Mouse (Mus musculus) megakaryocyte-erythroid progenitor cell, adult 5-6 weeks (primary cell): Measurements from ENCODE around the gene Tmtc3. TPM values are rescaled to one million over a fixed set of nuclear protein-coding genes. Genes with fewer than 3 reads are reported as not detected.
"Not testable (repeated sequence)": the region's sequence is repeated elsewhere in the genome, so short reads cannot be mapped to it uniquely, and the experiment has no call there.

Experiments
- ATAC-seq: replicated peaks from 2 replicates; pipeline ENCODE4 v1.8.0; 2016; ENCODE audit warnings: mild to moderate bottlenecking, inconsistent platforms; ENCODE audit not compliant: severe bottlenecking, poor library complexity, low FRiP score, low TSS enrichment
- total RNA-seq, 2 experiments: library from RNA; stranded (forward) in 1 of 2; stranded (reverse) in 1 of 2; fragments of 200-1000, 215-1000 nt in 1 of 2; fragments of >200 nt in 1 of 2; fragmentation: Nextera tagmentation in 1 of 2; gene quantifications; 2 replicates each; pipeline ENCODE4 v1.2.3; 2014 to 2017

The Tmtc3 gene
- total RNA-seq (2014; fragmentation: Nextera tagmentation) (15.4 and 32.2 TPM in 2 replicates), total RNA-seq (2017) (6.6 and 7.9 TPM in 2 replicates)

GRCm38 (mm10) chr10:100487097-100487978 is at the start of gene Tmtc3, which contains the start of gene Cep290:
Tmtc3 (minus strand) TSS chr10:100487350.
Cep290 (plus strand) TSS chr10:100487558.
- ATAC-seq, result peak; percentile 95

DNA sequence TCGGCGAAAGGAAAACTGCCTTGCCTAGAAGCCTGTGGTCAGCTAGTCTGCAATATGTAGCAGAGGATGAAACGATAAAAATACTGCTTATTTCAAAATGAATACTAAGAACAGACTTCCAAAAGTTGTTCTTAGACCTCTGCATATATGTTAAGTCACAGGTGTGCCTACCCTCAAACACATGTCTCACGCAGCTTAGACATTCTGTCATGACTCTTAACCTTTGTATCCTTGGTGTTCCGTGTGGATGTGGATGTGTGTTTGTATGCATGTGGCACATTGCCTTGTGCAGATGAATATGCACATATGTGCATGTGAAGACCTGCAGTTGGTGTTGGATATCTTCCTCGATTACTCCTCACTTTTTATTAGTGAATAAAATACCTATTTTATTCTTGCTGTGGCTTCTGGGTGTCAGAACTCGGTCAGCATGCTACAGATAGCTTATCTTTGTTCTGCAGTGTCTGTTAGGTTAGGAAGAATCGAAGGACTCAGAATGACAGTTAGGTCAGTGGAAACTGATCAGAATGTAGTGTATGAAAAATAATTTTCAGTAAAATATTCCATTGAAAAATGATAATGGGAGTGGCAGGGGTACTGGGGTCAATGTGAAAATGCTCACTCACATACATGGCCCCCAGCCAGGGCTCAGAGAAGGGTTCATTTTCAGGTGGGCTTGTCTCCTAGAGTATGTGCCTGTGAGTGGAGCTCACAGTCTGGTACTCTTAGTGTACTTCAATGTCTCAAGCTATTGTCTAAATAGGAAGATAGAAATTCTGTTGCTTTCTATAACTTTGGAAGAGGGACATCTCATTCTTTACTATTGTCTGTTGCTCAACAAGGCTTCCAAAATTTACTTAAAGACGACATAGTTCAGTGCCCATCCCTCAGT is 37.6 kb upstream of the Tmtc3 start:
- ATAC-seq, result peak; percentile 96

- no peak for ATAC-seq
Observed at GRCm38 (mm10) chr10:100522330-100522729, 35.2 kb upstream of the Tmtc3 start.

DNA sequence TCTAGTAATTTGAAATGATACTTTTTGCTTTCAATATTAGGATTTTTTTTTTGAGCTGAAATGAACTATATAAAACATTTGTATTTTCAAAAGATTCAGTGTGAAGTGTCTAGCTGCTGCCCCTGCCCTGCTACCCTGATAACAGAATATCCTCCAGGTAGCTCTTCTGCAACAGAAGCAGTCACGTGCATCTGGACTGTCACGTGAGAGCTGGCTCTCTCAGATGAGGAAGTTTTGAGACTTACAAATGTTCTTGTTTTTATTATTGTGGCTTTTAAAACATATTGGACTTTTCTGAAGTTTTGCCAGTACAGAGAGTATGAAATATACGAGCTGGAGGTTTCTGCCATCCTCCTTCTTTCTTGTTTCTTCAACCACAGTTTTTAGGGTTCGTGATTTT is 34.5 kb upstream of the Tmtc3 start:
- ATAC-seq, result no peak

DNA sequence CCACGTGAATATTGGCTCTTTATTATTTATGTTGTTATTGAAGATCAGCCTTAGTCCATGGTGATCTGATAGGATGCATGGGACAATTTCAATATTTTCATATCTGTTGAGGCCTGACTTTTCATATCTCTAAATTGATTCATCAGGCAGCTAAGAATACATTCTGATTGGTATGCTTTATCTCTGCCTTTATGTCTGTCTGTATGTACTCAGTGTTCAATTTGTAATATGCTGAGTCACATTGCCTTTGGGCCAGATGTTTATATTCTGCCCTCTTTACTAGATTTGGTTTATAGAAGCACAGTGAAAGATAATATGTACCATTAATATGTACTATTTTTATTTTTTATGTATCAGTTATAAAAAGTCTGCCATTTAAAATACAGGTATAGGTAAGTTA is 21.0 kb upstream of the Tmtc3 start:
- peak; percentile 83 for ATAC-seq

DNA sequence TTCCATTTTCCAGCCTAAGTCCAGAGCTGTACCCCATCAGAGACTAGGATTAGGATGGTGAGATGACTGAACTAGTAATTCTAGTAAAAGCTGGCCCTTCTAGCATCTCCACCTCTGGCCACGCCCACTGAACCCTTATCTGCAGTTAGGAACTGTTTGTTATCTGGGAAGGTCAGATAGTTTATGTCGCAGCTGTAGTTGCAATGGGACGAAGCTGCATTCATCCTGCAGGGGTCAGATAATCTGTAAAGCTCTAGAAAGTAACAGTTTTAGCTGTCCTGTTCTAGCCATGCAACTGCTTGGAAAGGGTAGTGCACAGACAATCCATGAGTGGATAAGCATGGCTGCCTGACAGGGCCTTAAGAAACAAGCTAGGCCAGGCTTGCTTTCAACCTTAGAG is 11.2 kb upstream of the Tmtc3 start:
- ATAC-seq, result peak; percentile 99

GRCm38 (mm10) chr10:100491916-100492315 is 4.8 kb upstream of the Tmtc3 start:
- no peak for ATAC-seq

DNA sequence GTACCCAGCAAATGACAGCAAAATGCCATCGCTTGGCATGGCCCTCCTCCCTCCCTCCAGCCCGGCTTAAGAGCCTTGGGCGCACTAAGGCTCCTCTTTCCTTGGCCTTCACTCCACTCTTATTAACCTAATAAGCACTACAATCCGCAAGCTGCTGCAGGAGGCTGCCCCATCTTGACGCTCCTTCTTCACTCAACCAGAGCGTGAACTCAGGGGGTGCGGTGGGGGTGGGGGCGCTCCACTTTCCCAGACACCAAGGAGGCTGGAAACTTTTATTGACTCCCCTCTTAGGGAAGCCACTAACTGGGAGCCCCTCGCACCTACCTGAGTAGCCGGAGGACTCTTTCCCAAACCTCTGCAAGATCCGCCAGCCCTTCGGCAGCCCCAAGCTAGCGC is 451 bp downstream of the Tmtc3 start:
- ATAC-seq, result peak; percentile 62

DNA sequence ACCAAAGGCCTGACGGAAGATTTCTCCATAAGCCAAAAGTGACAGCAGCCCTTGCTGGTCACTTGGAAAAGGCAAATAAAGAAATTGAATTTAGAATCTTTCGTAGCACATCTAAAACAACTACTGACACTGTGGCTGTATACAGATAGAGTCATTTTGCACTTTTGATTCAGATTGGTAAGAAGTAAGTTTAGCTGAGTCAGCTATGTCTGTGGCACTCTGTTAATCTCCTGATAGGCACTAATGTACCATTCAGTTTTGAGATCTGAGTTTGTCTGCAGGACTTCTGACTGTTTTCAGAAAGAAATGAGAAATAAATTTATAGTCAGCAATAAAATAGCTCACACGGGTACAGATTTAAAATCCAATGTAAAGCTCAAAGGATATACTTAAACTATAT is 7.6 kb downstream of the Tmtc3 start:
- no peak for ATAC-seq

DNA sequence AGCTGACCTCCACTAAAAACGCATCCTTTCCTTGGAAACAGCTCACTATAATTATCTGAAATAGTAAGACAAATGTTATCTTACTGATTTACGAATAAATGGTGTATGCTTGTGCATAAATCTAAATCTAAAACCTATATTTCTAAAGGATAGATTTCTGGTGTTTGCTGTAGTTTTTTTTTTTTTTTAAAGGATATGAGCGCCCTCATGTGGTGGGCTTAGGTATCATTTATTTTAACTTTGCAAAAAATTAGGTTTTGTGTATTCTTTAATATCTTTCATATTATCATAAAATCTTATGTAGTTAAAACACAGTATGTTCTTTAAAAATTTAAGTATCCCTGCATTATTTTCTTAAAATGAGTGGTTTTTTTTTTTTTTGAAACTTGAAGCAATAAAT is 12.1 kb downstream of the Tmtc3 start:
- ATAC-seq, result no peak

DNA sequence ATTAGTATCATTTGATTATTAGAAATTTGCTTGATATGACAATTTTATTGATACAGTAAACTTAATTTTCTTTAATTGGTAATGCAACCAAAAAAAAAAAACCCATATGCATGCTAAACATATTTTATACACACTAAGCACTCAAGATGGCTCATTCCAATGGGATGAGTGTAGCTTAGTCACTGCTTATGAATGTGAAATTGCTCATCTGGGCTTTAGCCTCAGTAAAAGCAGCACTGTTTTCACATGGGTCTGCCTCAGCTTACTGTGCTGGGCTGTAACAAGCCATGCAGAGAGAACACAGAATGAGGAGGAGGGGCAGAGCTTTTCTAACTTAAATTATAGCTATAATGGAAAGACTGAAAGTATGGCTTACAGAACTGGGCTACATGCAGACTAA is 26.6 kb downstream of the Tmtc3 start:
- no peak for ATAC-seq

GRCm38 (mm10) chr10:100449394-100449793 is 37.8 kb downstream of the Tmtc3 start:
- ATAC-seq, result peak; percentile 52; the same call in 1 of the 2 replicates

DNA sequence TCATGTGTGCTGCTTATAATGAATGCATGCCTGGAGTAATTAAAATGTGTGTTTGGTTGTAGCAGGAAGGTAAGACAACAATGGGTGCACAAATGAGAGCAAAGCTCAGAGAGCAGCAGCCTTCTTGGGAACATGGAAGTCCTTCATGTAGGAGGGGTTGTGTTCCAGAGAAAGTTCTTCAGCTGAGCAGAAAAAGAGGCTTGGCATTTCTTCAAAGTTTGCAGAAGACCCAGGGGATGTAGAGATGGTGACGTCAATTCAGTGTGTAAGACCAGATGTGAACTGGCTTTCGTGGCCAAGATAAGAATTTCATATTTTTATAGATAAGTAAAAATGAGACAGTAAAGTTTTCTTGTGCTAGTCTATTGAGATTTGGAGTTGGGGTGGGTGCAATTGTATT is 59.6 kb downstream of the Tmtc3 start:
- ATAC-seq, result no peak

DNA sequence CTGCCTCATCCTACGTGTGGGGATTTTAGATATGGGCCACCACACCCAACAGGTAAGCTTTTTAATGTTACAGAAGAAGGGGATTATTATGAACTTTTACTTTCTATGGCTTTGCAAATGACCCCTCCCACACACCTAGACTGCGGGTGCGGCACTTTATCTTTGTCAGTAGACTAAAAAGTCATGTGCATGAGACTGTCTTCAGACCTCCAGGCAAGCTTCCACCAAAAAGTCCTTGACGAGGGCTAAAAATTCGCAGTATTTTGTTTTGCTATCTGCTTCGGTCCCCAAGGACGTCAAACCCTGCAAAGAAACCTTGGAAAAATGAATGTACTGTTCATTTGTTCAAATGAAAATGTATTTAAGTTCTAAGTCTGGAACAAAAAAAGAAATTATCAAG is 71.6 kb downstream of the Tmtc3 start:
- ATAC-seq, result no peak

DNA sequence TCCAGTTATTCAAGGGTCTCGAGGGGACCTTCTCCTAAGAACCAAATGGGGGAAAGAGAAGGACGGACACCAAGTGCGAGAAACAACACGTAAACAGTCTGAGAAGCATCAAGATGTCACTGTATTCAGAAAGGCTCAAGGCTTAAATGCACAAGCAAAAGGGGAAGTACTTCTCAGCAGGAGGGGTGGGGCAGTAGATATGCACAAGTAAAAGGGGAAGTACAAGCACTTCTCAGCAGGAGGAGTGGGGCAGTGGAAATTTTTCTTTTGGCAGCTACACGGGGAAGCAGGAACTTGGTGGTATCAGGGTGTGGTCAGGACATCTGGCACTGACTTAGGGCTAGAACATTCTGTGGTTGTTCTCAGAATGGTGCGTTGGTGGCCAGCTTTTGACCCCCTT is 84.8 kb downstream of the Tmtc3 start:
- ATAC-seq, result not testable (repeated sequence)

Other genes with a start within 250 kb of the Tmtc3 start
- not detected in 2 replicates for gene Gm4301, start 151.7 kb downstream of the Tmtc3 start, total RNA-seq (2014; fragmentation: Nextera tagmentation)
- not detected in 2 replicates for gene Gm4301, start 151.7 kb downstream of the Tmtc3 start, total RNA-seq (2017)
- gene Gm4302, start 146.5 kb downstream of the Tmtc3 start, total RNA-seq (2014; fragmentation: Nextera tagmentation), result not detected in 2 replicates
- not detected in 2 replicates for gene Gm4302, start 146.5 kb downstream of the Tmtc3 start, total RNA-seq (2017)
- gene Gm4303, start 141.4 kb downstream of the Tmtc3 start, total RNA-seq (2014; fragmentation: Nextera tagmentation), result not detected in 2 replicates
- not detected in 2 replicates for gene Gm4303, start 141.4 kb downstream of the Tmtc3 start, total RNA-seq (2017)
- gene Gm4305, start 136.3 kb downstream of the Tmtc3 start, total RNA-seq (2014; fragmentation: Nextera tagmentation), result not detected in 2 replicates
- gene Gm4305, start 136.3 kb downstream of the Tmtc3 start, total RNA-seq (2017), result not detected in 2 replicates
- gene Gm4307, start 126.0 kb downstream of the Tmtc3 start, total RNA-seq (2014; fragmentation: Nextera tagmentation), result not detected in 2 replicates
- gene Gm4307, start 126.0 kb downstream of the Tmtc3 start, total RNA-seq (2017), result not detected in 2 replicates
- not detected in 2 replicates for gene Gm4312, start 104.8 kb downstream of the Tmtc3 start, total RNA-seq (2014; fragmentation: Nextera tagmentation)
- not detected in 2 replicates for gene Gm4312, start 104.8 kb downstream of the Tmtc3 start, total RNA-seq (2017)
- gene Cep290, start 208 bp upstream of the Tmtc3 start, total RNA-seq (2014; fragmentation: Nextera tagmentation), result 24.8 and 43.7 TPM in 2 replicates
- 23.8 and 26.2 TPM in 2 replicates for gene Cep290, start 208 bp upstream of the Tmtc3 start, total RNA-seq (2017)
- 29.4 and 30.3 TPM in 2 replicates for gene 4930430F08Rik, start 103.1 kb upstream of the Tmtc3 start, total RNA-seq (2014; fragmentation: Nextera tagmentation)
- gene 4930430F08Rik, start 103.1 kb upstream of the Tmtc3 start, total RNA-seq (2017), result 19.1 and 26.2 TPM in 2 replicates
- gene 1700017N19Rik, start 103.1 kb upstream of the Tmtc3 start, total RNA-seq (2014; fragmentation: Nextera tagmentation), result not detected in 2 replicates
- not detected in 2 replicates for gene 1700017N19Rik, start 103.1 kb upstream of the Tmtc3 start, total RNA-seq (2017)